Mouse (Mus musculus) stomach, embryonic 14.5 days (tissue): ENCODE results near the gene Zwint. TPM values are rescaled to one million over a fixed set of nuclear protein-coding genes. Genes with fewer than 3 reads are reported as not detected.

Experiments
- ATAC-seq: fragments of 200-750 bp; cut with Nextera tagmentation; 2 replicates; pipeline ENCODE4 v1.8.0; 2017; ENCODE audit warnings: low read depth, moderate TSS enrichment; ENCODE audit not compliant: insufficient number of reproducible peaks, insufficient read depth, low FRiP score
- H3K27ac ChIP-seq: fragments of 300-500 bp; sonication (generic); 2 replicates; pipeline ENCODE4 v1.5.1; 2014; ENCODE audit warnings: mild to moderate bottlenecking, low read length, moderate library complexity, mixed read lengths
- H3K27me3 ChIP-seq: fragments of 300-500 bp; sonication (generic); 2 replicates; pipeline ENCODE4 v1.6.1; 2014; ENCODE audit warnings: low read length, control low read depth, mixed read lengths; ENCODE audit not compliant: control insufficient read depth, insufficient read depth
- H3K36me3 ChIP-seq: fragments of 300-500 bp; sonication (generic); 2 replicates; pipeline ENCODE4 v1.6.1; 2014; ENCODE audit warnings: mild to moderate bottlenecking, control low read depth, low read length, moderate library complexity, mixed read lengths; ENCODE audit not compliant: control insufficient read depth, insufficient read depth
- H3K4me1 ChIP-seq: fragments of 300-500 bp; sonication (generic); 2 replicates; pipeline ENCODE4 v1.6.1; 2014; ENCODE audit warnings: low read length, control low read depth, mixed read lengths; ENCODE audit not compliant: control insufficient read depth, insufficient read depth
- H3K4me2 ChIP-seq: fragments of 300-500 bp; sonication (generic); replicated peaks from 2 replicates; pipeline ENCODE4 v1.6.1; 2014; ENCODE audit warnings: low read depth, low read length, control low read depth
- H3K4me3 ChIP-seq: fragments of 300-500 bp; sonication (generic); 2 replicates; pipeline ENCODE4 v1.5.1; 2014; ENCODE audit warnings: low read depth, low read length, control low read depth
- H3K9ac ChIP-seq: fragments of 300-500 bp; sonication (generic); replicated peaks from 2 replicates; pipeline ENCODE4 v1.6.1; 2014; ENCODE audit warnings: low read depth, mild to moderate bottlenecking, control low read depth, low read length, moderate library complexity, mixed read lengths
- H3K9me3 ChIP-seq: fragments of 300-500 bp; sonication (generic); 2 replicates; pipeline ENCODE4 v1.6.1; 2016; ENCODE audit warnings: low read depth, low read length, control low read depth; ENCODE audit not compliant: control insufficient read depth
- WGBS: fragments of 180-500 bp; shearing (Covaris S2); extraction: QIAGEN DNeasy Blood & Tissue Kit; methylation state at CpG from one replicate; pipeline ENCODE4 v1.1.7; 2014; 5-methylcytosine and 5-hydroxymethylcytosine counted together
- polyA plus RNA-seq: library from polyadenylated mRNA; unstranded; fragments of >200 nt; fragmentation: Nextera tagmentation; extraction: Ambion mirVana; gene quantifications from 2 replicates; pipeline ENCODE4 v1.2.1, GENCODE M21; 2014

Gene Zwint
- polyA plus RNA-seq: 253 and 254 TPM in 2 replicates

DNA sequence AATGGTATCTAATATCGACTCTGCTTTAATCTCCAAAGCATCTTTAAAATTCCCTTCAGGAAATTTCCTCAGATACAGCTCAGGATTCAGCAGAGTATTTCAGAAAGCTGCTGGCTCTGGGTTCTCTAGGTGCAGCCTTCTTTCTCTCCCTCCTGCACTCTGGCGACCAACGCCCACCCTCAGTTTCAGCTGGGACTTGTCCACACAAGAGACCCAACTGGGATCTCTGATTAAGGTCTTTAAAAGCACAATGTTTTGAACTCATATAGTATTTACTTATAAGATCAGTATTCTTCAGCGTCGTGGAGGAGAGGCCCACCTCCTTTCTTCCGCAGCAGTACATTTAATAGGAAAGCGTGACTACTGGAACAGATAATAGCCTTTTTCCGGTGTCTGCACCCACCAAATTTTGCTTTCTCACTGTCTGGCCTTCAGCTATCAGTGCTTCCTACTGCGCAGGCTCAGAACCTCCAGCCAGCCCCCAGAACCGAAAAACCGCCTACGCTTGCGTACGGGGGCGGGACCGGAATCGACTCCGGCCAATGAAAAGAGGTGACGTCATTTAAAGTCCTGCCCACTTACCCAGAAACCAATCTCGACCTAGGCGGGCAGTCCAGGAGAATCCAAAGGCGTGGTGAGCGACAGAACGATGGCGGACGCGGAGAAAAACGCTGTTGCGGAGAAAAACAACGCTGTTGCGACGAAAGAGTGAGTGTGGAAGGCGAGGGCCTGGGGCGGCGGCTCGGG lies at the start of gene Zwint:
Gene Zwint, plus strand, starts transcription at position 576 of the 747 bp plus-strand sequence.
- H3K36me3 ChIP-seq: peaks cover 24% of the 10 kb centered on the region
- ATAC-seq: peak; percentile 99
- 2% methylated on average over 36 of the region's 36 CpGs for WGBS
- peak within 1 kb of the TSS; percentile 90 for H3K27ac ChIP-seq
- H3K4me1 ChIP-seq: peaks cover 10% of the 10 kb centered on the region; the same call in 1 of the 2 replicates
- H3K4me2 ChIP-seq: peak within 1 kb of the TSS; percentile 78
- no peaks in the 10 kb centered on the region for H3K27me3 ChIP-seq
- peak within 1 kb of the TSS; percentile 71 for H3K9ac ChIP-seq
- no peaks in the 10 kb centered on the region for H3K9me3 ChIP-seq
- H3K4me3 ChIP-seq: peak within 1 kb of the TSS; percentile 87

GRCm38 (mm10) chr10:72613125-72613915 lies 41.3 kb upstream of the Zwint start:
- Histone ChIP-seq H3K4me1 (no peaks in the 10 kb centered on the region), H3K27ac (no peak overlapping the region), H3K9ac (no peak overlapping the region), H3K9me3 (no peaks in the 10 kb centered on the region), H3K4me2 (no peak overlapping the region), H3K36me3 (no peaks in the 10 kb centered on the region), H3K4me3 (no peak overlapping the region), H3K27me3 (no peaks in the 10 kb centered on the region)
- WGBS: 86% methylated on average over 5 of the region's 5 CpGs
- ATAC-seq: no peak

GRCm38 (mm10) chr10:72616153-72616552 lies 38.5 kb upstream of the Zwint start:
- Histone ChIP-seq H3K9me3 (no peaks in the 10 kb centered on the region), H3K4me1 (no peaks in the 10 kb centered on the region), H3K27ac (no peak overlapping the region), H3K4me2 (no peak overlapping the region), H3K36me3 (no peaks in the 10 kb centered on the region), H3K27me3 (no peaks in the 10 kb centered on the region), H3K9ac (no peak overlapping the region), H3K4me3 (no peak overlapping the region)
- no peak for ATAC-seq
- 64% methylated on average over 2 of the region's 2 CpGs for WGBS

DNA sequence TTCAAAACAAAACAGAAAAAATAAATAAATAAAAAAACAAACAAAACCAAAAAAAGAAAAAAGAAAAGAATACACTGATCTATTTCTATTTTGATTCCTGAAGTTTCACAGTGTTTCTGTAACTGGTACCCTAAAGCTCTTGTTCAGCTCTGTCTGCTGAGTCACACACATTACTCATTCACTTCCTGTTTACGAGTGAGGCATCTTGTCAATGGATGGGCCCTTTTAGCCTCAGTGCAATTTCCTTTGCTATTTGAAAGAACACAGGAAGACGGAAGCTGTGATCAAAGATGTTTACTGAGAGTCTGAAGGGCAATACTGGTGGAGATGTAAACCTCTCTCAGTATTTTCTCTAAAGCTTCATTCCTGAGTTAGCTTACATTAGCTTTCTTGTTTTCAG lies 34.1 kb upstream of the Zwint start:
- no peaks in the 10 kb centered on the region for H3K36me3 ChIP-seq
- H3K27me3 ChIP-seq: no peaks in the 10 kb centered on the region
- no peak overlapping the region for H3K9ac ChIP-seq
- H3K4me1 ChIP-seq: no peaks in the 10 kb centered on the region
- 31% methylated on average over 2 of the region's 2 CpGs for WGBS
- no peaks in the 10 kb centered on the region for H3K9me3 ChIP-seq
- no peak overlapping the region for H3K27ac ChIP-seq
- H3K4me2 ChIP-seq: no peak overlapping the region
- no peak for ATAC-seq
- no peak overlapping the region for H3K4me3 ChIP-seq

DNA sequence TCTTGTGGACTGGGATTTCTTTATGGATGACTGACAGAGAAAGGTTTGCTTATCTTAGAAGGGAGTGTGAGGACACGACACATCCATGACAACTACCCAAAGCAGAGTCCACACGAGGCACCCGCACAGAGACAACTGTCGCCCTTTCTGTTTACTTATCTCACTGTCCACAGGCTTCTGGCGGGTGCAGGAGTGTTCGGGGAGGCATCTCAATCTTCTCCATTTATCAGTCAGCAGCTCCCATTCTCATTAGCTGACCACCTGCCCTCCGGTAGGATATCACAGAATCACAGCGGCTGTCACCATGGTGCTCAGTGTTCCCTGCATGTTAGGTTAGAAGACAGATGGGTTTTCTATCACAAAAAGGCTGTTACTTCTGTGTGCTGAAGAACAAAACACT lies 31.1 kb upstream of the Zwint start:
- Histone ChIP-seq H3K4me3 (no peak overlapping the region), H3K4me2 (no peak overlapping the region), H3K4me1 (no peaks in the 10 kb centered on the region), H3K36me3 (no peaks in the 10 kb centered on the region), H3K27ac (no peak overlapping the region), H3K27me3 (no peaks in the 10 kb centered on the region), H3K9ac (no peak overlapping the region), H3K9me3 (no peaks in the 10 kb centered on the region)
- ATAC-seq: no peak
- WGBS: 44% methylated on average over 8 of the region's 8 CpGs

GRCm38 (mm10) chr10:72634125-72634524 lies 20.5 kb upstream of the Zwint start:
- H3K4me1 ChIP-seq: no peaks in the 10 kb centered on the region
- no peak overlapping the region for H3K4me3 ChIP-seq
- no peaks in the 10 kb centered on the region for H3K36me3 ChIP-seq
- no peak overlapping the region for H3K4me2 ChIP-seq
- no peak for ATAC-seq
- no peaks in the 10 kb centered on the region for H3K9me3 ChIP-seq
- H3K27ac ChIP-seq: no peak overlapping the region
- WGBS: 10% methylated on average over 5 of the region's 5 CpGs
- no peak overlapping the region for H3K9ac ChIP-seq
- no peaks in the 10 kb centered on the region for H3K27me3 ChIP-seq

DNA sequence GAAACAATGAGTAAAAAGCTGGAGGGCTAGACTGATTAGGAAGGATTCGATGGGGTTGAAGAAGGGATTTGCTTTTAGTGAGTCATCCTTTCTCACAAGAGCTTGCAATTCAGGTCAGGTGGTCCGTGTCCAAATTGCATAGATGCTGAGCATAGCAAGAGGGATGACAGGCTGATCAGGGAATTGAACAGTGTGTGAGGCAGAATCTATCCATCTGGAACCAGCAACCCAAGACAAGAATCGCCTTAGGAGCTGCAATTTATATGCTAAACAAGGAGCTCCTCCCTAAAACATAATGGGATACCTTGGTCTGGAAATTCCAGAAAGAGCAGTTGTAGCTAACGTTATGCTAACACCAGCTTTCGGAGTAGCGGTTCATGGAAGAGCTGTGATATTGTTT lies 3.8 kb upstream of the Zwint start:
- no peak for ATAC-seq
- Histone ChIP-seq H3K27me3 (no peaks in the 10 kb centered on the region), H3K27ac (no peak overlapping the region), H3K9me3 (no peaks in the 10 kb centered on the region), H3K4me2 (no peak overlapping the region), H3K36me3 (no peaks in the 10 kb centered on the region), H3K4me1 (peaks cover 4% of the 10 kb centered on the region; the same call in 1 of the 2 replicates), H3K9ac (no peak overlapping the region), H3K4me3 (no peak overlapping the region)
- WGBS: 66% methylated on average over 6 of the region's 6 CpGs

- no peaks in the 10 kb centered on the region for H3K27me3 ChIP-seq
- ATAC-seq: no peak
- H3K9ac ChIP-seq: no peak overlapping the region
- H3K4me1 ChIP-seq: peaks cover 10% of the 10 kb centered on the region; the same call in 1 of the 2 replicates
- WGBS: 41% methylated on average over 2 of the region's 2 CpGs
- no peak overlapping the region for H3K4me3 ChIP-seq
- H3K36me3 ChIP-seq: peaks cover 18% of the 10 kb centered on the region
- peak overlapping the region; percentile 50 for H3K4me2 ChIP-seq
- peak overlapping the region; percentile 84; the same call in 1 of the 2 replicates for H3K27ac ChIP-seq
- H3K9me3 ChIP-seq: no peaks in the 10 kb centered on the region
Measured at GRCm38 (mm10) chr10:72653797-72654196, 848 bp upstream of the Zwint start.
